Mouse (Mus musculus) stomach, postnatal 0 days (tissue): ENCODE measurements around the gene Atp2b2. TPM values are rescaled to one million over a fixed set of nuclear protein-coding genes. Genes with fewer than 3 reads are reported as not detected.

Source experiments
- ATAC-seq: fragments of 200-750 bp; cut with Nextera tagmentation; 2 replicates; pipeline ENCODE4 v1.8.0; 2017; ENCODE audit not compliant: low FRiP score, low TSS enrichment
- DNase-seq: peaks from one replicate; pipeline ENCODE4 v3.0.0-alpha.2; 2016; ENCODE audit warnings: low spot score
- H3K27ac ChIP-seq: fragments of 300-500 bp; sonication (generic); replicated peaks from 2 replicates; pipeline ENCODE4 v1.5.1; 2014; ENCODE audit warnings: mild to moderate bottlenecking, control low read depth
- H3K27me3 ChIP-seq: fragments of 300-500 bp; sonication (generic); 2 replicates; pipeline ENCODE4 v1.6.1; 2014; ENCODE audit warnings: low read length; ENCODE audit not compliant: control insufficient read depth, insufficient read depth
- H3K36me3 ChIP-seq: fragments of 300-500 bp; sonication (generic); 2 replicates; pipeline ENCODE4 v1.6.1; 2014; ENCODE audit warnings: low read length, mixed read lengths; ENCODE audit not compliant: control insufficient read depth, insufficient read depth
- H3K4me1 ChIP-seq: fragments of 300-500 bp; sonication (generic); replicated peaks from 2 replicates; pipeline ENCODE4 v1.6.1; 2014; ENCODE audit warnings: antibody characterized with exemption; ENCODE audit not compliant: control insufficient read depth, insufficient read depth
- H3K4me2 ChIP-seq: fragments of 300-500 bp; sonication (generic); replicated peaks from 2 replicates; pipeline ENCODE4 v1.6.1; 2014; ENCODE audit warnings: low read depth, mild to moderate bottlenecking, control low read depth, moderate library complexity
- H3K4me3 ChIP-seq: fragments of 300-500 bp; sonication (generic); 2 replicates; pipeline ENCODE4 v1.5.1; 2014; ENCODE audit warnings: low read depth, low read length, control low read depth
- H3K9ac ChIP-seq: fragments of 300-500 bp; sonication (generic); 2 replicates; pipeline ENCODE4 v1.6.1; 2014; ENCODE audit warnings: mild to moderate bottlenecking, low read length, control low read depth, mixed read lengths
- H3K9me3 ChIP-seq: fragments of 300-500 bp; sonication (generic); 2 replicates; pipeline ENCODE4 v1.6.1; 2016; ENCODE audit warnings: low read length; ENCODE audit not compliant: control insufficient read depth
- CTCF ChIP-seq: IDR thresholded peaks from 2 replicates; pipeline ENCODE4 v1.5.1; 2016; ENCODE audit warnings: antibody characterized with exemption, low read depth, mild to moderate bottlenecking, moderate library complexity
- EP300 ChIP-seq: optimal IDR thresholded peaks from 2 replicates; pipeline ENCODE3; 2016; ENCODE audit warnings: antibody characterized with exemption
- WGBS: fragments of 180-500 bp; shearing (Covaris S2); extraction: QIAGEN DNeasy Blood & Tissue Kit; methylation state at CpG from one replicate; pipeline ENCODE4 v1.1.7; 2014; 5-methylcytosine and 5-hydroxymethylcytosine counted together
- polyA plus RNA-seq: library from polyadenylated mRNA; unstranded; fragments of >200 nt; fragmentation: Nextera tagmentation; extraction: Ambion mirVana; gene quantifications from 2 replicates; pipeline ENCODE4 v1.2.1, GENCODE M21; 2015

The Atp2b2 gene
- polyA plus RNA-seq, 1 experiment from 2014 or later, result 0.33 TPM

GRCm38 (mm10) chr6:113865699-113866098 lies 176.7 kb downstream of the Atp2b2 start:
- Histone ChIP-seq H3K4me3 (no peak overlapping the region), H3K27me3 (no peaks in the 10 kb centered on the region), H3K4me1 (no peaks in the 10 kb centered on the region), H3K4me2 (no peak overlapping the region), H3K9me3 (no peaks in the 10 kb centered on the region), H3K36me3 (no peaks in the 10 kb centered on the region), H3K27ac (no peak overlapping the region), H3K9ac (no peak overlapping the region)
- WGBS, result 58% methylated on average over 7 of the region's 7 CpGs
- ATAC-seq (no peak), DNase-seq (no peak)
- TF ChIP-seq EP300 (no peak), CTCF (no peak)

GRCm38 (mm10) chr6:113864812-113865211 lies 177.6 kb downstream of the Atp2b2 start:
- TF ChIP-seq CTCF (no peak), EP300 (no peak)
- no peaks in the 10 kb centered on the region for H3K9me3 ChIP-seq
- H3K4me1 ChIP-seq, result no peaks in the 10 kb centered on the region
- H3K4me2 ChIP-seq, result no peak overlapping the region
- no peak overlapping the region for H3K27ac ChIP-seq
- ATAC-seq (no peak), DNase-seq (no peak)
- no peak overlapping the region for H3K9ac ChIP-seq
- no peak overlapping the region for H3K4me3 ChIP-seq
- no peaks in the 10 kb centered on the region for H3K36me3 ChIP-seq
- 66% methylated on average over 8 of the region's 8 CpGs for WGBS
- H3K27me3 ChIP-seq, result no peaks in the 10 kb centered on the region

- ATAC-seq (no peak), DNase-seq (no peak)
- Histone ChIP-seq H3K4me3 (no peak overlapping the region), H3K36me3 (no peaks in the 10 kb centered on the region), H3K9me3 (no peaks in the 10 kb centered on the region), H3K9ac (no peak overlapping the region), H3K4me1 (no peaks in the 10 kb centered on the region), H3K4me2 (no peak overlapping the region), H3K27ac (no peak overlapping the region), H3K27me3 (no peaks in the 10 kb centered on the region)
- whole genome bisulfite sequencing, result 72% methylated on average over 4 of the region's 4 CpGs
- no peak for TF ChIP-seq EP300
- TF ChIP-seq CTCF, result no peak
Measured at GRCm38 (mm10) chr6:113862955-113863354, 179.5 kb downstream of the Atp2b2 start.

GRCm38 (mm10) chr6:113861938-113862337 lies 180.5 kb downstream of the Atp2b2 start:
- H3K4me1 ChIP-seq, result no peaks in the 10 kb centered on the region
- H3K27ac ChIP-seq, result no peak overlapping the region
- no peaks in the 10 kb centered on the region for H3K9me3 ChIP-seq
- TF ChIP-seq EP300 (no peak), CTCF (no peak)
- DNase-seq, result no peak
- WGBS, result 58% methylated on average over 3 of the region's 3 CpGs
- no peak overlapping the region for H3K4me3 ChIP-seq
- H3K36me3 ChIP-seq, result no peaks in the 10 kb centered on the region
- H3K27me3 ChIP-seq, result no peaks in the 10 kb centered on the region
- no peak overlapping the region for H3K9ac ChIP-seq
- ATAC-seq, result no peak
- H3K4me2 ChIP-seq, result no peak overlapping the region

- no peaks in the 10 kb centered on the region for H3K4me1 ChIP-seq
- H3K9ac ChIP-seq, result no peak overlapping the region
- H3K4me3 ChIP-seq, result no peak overlapping the region
- H3K36me3 ChIP-seq, result no peaks in the 10 kb centered on the region
- TF ChIP-seq CTCF (no peak), EP300 (no peak)
- DNase-seq (no peak), ATAC-seq (no peak)
- no peak overlapping the region for H3K27ac ChIP-seq
- no peak overlapping the region for H3K4me2 ChIP-seq
- no peaks in the 10 kb centered on the region for H3K9me3 ChIP-seq
- no peaks in the 10 kb centered on the region for H3K27me3 ChIP-seq
- 63% methylated on average over 4 of the region's 4 CpGs for WGBS
Measured at GRCm38 (mm10) chr6:113861375-113861770, 181.0 kb downstream of the Atp2b2 start.

- TF ChIP-seq CTCF, result no peak
- TF ChIP-seq EP300, result no peak
- DNase-seq, result no peak
- no peaks in the 10 kb centered on the region for H3K4me1 ChIP-seq
- H3K36me3 ChIP-seq, result no peaks in the 10 kb centered on the region
- no peak overlapping the region for H3K4me2 ChIP-seq
- H3K9ac ChIP-seq, result no peak overlapping the region
- H3K27ac ChIP-seq, result no peak overlapping the region
- no peak for ATAC-seq
- H3K9me3 ChIP-seq, result no peaks in the 10 kb centered on the region
- no peaks in the 10 kb centered on the region for H3K27me3 ChIP-seq
- no peak overlapping the region for H3K4me3 ChIP-seq
- WGBS, result 58% methylated on average over 15 of the region's 15 CpGs
Measured at GRCm38 (mm10) chr6:113860735-113861374, 181.6 kb downstream of the Atp2b2 start.
